Mouse (Mus musculus): ENCODE measurements around the gene Hist3h2ba.

GRCm38 (mm10) chr11:58926651-58927050 lies 22.1 kb upstream of the Hist3h2ba start:
- no peak for TF ChIP-seq CTCF (IDR thresholded peaks at IDR 0.05; ENCODE audit: low read depth)
- TF ChIP-seq EP300 (IDR thresholded peaks at IDR 0.05; ENCODE audit: low read depth): no peak
